Mouse (Mus musculus) liver, embryonic 14.5 days (tissue): Measurements from ENCODE around the gene Inpp5a.

Source experiments
- CTCF ChIP-seq: IDR thresholded peaks from 2 replicates; pipeline ENCODE4 v1.5.1; 2016; ENCODE audit warnings: antibody characterized with exemption, low read depth, control low read depth
- EP300 ChIP-seq: IDR thresholded peaks from 2 replicates; pipeline ENCODE4 v1.6.1; 2016; ENCODE audit warnings: antibody characterized with exemption, low read depth

GRCm38 (mm10) chr7:139371389-139371788, 17.5 kb upstream of the Inpp5a start:
- TF ChIP-seq CTCF, result no peak
- no peak for TF ChIP-seq EP300
